Mouse (Mus musculus) megakaryocyte, embryonic 14.5 days (primary cell): ENCODE data around the gene Klhl25.

Experiments used
- FLI1 ChIP-seq: IDR thresholded peaks from 2 replicates; pipeline ENCODE4 v1.6.1; 2012; ENCODE audit warnings: low read length, inconsistent platforms, mixed read lengths
- GATA1 ChIP-seq: IDR thresholded peaks from 3 replicates; pipeline ENCODE4 v1.6.1; 2012; ENCODE audit warnings: mixed read lengths, low read length, inconsistent platforms, borderline replicate concordance

- TF ChIP-seq FLI1 = no peak
- no peak for TF ChIP-seq GATA1
Measured at GRCm38 (mm10) chr7:75899517-75899916, 51.4 kb downstream of the Klhl25 start.
